Mouse (Mus musculus) ovary, postnatal 10 days (tissue): ENCODE data around the gene Rtn3.

Experiments
- DNase-seq: peaks from one replicate; pipeline ENCODE4 v3.0.0; 2022; ENCODE audit warnings: low spot score

Gene Rtn3

GRCm38 (mm10) chr19:7487680-7488079 lies 4.6 kb upstream of the Rtn3 start:
- DNase-seq, result no peak

- DNase-seq, result no peak
These were observed 995 bp upstream of the Rtn3 start for GRCm38 (mm10) chr19:7484076-7484475.

GRCm38 (mm10) chr19:7483512-7483882 lies 416 bp upstream of the Rtn3 start:
- DNase-seq, result no peak

GRCm38 (mm10) chr19:7482266-7482598 lies 849 bp downstream of the Rtn3 start:
- DNase-seq, result no peak

GRCm38 (mm10) chr19:7481541-7482265 lies 1.4 kb downstream of the Rtn3 start:
- no peak for DNase-seq

- no peak for DNase-seq
These were observed 3.3 kb downstream of the Rtn3 start for GRCm38 (mm10) chr19:7479751-7480248.

GRCm38 (mm10) chr19:7470643-7471042 lies 12.4 kb downstream of the Rtn3 start:
- DNase-seq, result no peak

GRCm38 (mm10) chr19:7467915-7468314 lies 15.2 kb downstream of the Rtn3 start:
- DNase-seq, result no peak

GRCm38 (mm10) chr19:7459370-7459769 lies 23.7 kb downstream of the Rtn3 start:
- no peak for DNase-seq

GRCm38 (mm10) chr19:7458901-7459300 lies 24.2 kb downstream of the Rtn3 start:
- DNase-seq, result no peak

GRCm38 (mm10) chr19:7456803-7457202 lies 26.3 kb downstream of the Rtn3 start:
- no peak for DNase-seq

- no peak for DNase-seq
These were observed 37.5 kb downstream of the Rtn3 start for GRCm38 (mm10) chr19:7445596-7445995.

- no peak for DNase-seq
These were observed 38.0 kb downstream of the Rtn3 start for GRCm38 (mm10) chr19:7445105-7445504.

- no peak for DNase-seq
These were observed 41.6 kb downstream of the Rtn3 start for GRCm38 (mm10) chr19:7441493-7441892.

GRCm38 (mm10) chr19:7438295-7438694 lies 44.8 kb downstream of the Rtn3 start:
- no peak for DNase-seq

GRCm38 (mm10) chr19:7436061-7436970 lies 46.8 kb downstream of the Rtn3 start:
- DNase-seq, result no peak

GRCm38 (mm10) chr19:7434887-7435286 lies 48.2 kb downstream of the Rtn3 start:
- DNase-seq, result no peak

- no peak for DNase-seq
These were observed 57.7 kb downstream of the Rtn3 start for GRCm38 (mm10) chr19:7425398-7425775.

- DNase-seq, result no peak
These were observed 58.3 kb downstream of the Rtn3 start for GRCm38 (mm10) chr19:7424590-7425397.

GRCm38 (mm10) chr19:7424131-7424530 lies 59.0 kb downstream of the Rtn3 start:
- DNase-seq, result no peak

GRCm38 (mm10) chr19:7423656-7424030 lies 59.4 kb downstream of the Rtn3 start:
- no peak for DNase-seq

- peak; percentile 95 for DNase-seq
These were observed 59.9 kb downstream of the Rtn3 start for GRCm38 (mm10) chr19:7423028-7423655.
